In the genomic region with DNA sequence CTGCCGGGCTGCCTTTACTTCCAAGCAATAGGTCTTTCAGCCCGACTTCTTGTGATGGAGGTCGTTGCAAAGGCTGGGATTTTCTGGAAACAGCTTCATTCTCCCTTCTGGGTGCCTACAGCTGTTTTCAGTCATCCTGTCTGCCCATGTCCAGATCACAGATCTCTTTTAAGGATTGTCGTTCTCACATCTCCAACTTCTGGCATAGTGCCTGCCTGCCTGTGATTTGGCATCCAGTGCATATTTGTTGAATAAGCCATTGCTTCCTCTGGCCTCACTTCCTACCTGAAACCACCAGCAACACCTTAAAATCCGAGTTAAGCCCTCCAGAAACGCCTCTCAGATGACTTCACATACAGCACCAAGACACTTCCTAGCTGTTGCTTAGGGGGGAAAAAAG, we compare ENCODE assay signal across 19 mouse cellular contexts.
"Had no signal": no experiment of that assay in that cellular context is flagged by ENCODE, and none has a peak within 500 bp of the region (broad histone marks: within the 10 kb centered on the region; RNA-seq: fewer than 3 reads in every experiment).

No protein-coding gene starts in this region.

- H3K9me3 ChIP-seq: liver, embryonic 13.5 days; lung, embryonic 15.5 days; neural tube, embryonic 12.5 days; neural tube, embryonic 15.5 days had no signal

- H3K27ac ChIP-seq: left cerebral cortex, adult 2 months; liver, embryonic 13.5 days; lung, embryonic 15.5 days; neural tube, embryonic 12.5 days; neural tube, embryonic 15.5 days; stomach, postnatal 0 days had no signal

- H3K4me1 ChIP-seq: liver, embryonic 13.5 days had no signal

- H3K9ac ChIP-seq: liver, embryonic 13.5 days; lung, embryonic 15.5 days; neural tube, embryonic 12.5 days; neural tube, embryonic 15.5 days had no signal

- H3K4me2 ChIP-seq: liver, embryonic 13.5 days; lung, embryonic 15.5 days; midbrain, embryonic 11.5 days; neural tube, embryonic 12.5 days; neural tube, embryonic 15.5 days had no signal

- ATAC-seq: intestine, embryonic 16.5 days had no signal

- H3K36me3 ChIP-seq: liver, embryonic 13.5 days; lung, embryonic 15.5 days; neural tube, embryonic 12.5 days; neural tube, embryonic 15.5 days had no signal

- H3K4me3 ChIP-seq: left cerebral cortex, adult 2 months; liver, embryonic 13.5 days; lung, embryonic 15.5 days; neural tube, embryonic 12.5 days; neural tube, embryonic 15.5 days had no signal

- DNase-seq: kidney, adult 18-20 months; kidney, adult 9 months; kidney, postnatal 14 days; layer of hippocampus, postnatal 36 days; liver, embryonic 13.5 days; lung, postnatal 36 days; right cerebral cortex, adult 18-20 months; right cerebral cortex, postnatal 14 days; right cerebral cortex, postnatal 4 days; thymus, adult 2 months; thymus, postnatal 14 days; thymus, postnatal 4 days had no signal
